Mouse (Mus musculus): ENCODE measurements around the gene Tst. TPM values are rescaled to one million over a fixed set of nuclear protein-coding genes. Genes with fewer than 3 reads are reported as not detected.

Gene Tst
- polyA plus RNA-seq, 1 experiment from 2014 or later: 11.9 TPM

- Histone ChIP-seq H3K27ac (no peak overlapping the region), H3K4me1 (no peaks in the 10 kb centered on the region), H3K27me3 (ENCODE audit: poor library complexity, severe bottlenecking) (no peaks in the 10 kb centered on the region), H3K4me3 (no peak overlapping the region), H3K36me3 (replicated peaks) (no peaks in the 10 kb centered on the region), H3K9me3 (no peaks in the 10 kb centered on the region)
- no peak for DNase-seq (ENCODE audit: extremely low spot score, low spot score)
- 86% methylated on average over 10 of the region's 10 CpGs for WGBS
Measured at GRCm38 (mm10) chr15:78378556-78378955, 27.2 kb downstream of the Tst start.

GRCm38 (mm10) chr15:78377859-78378258 lies 27.8 kb downstream of the Tst start:
- WGBS: 87% methylated on average over 10 of the region's 10 CpGs
- H3K9me3 ChIP-seq: no peaks in the 10 kb centered on the region
- H3K4me3 ChIP-seq: no peak overlapping the region
- no peaks in the 10 kb centered on the region for H3K27me3 ChIP-seq (ENCODE audit: poor library complexity, severe bottlenecking)
- H3K27ac ChIP-seq: no peak overlapping the region
- no peaks in the 10 kb centered on the region for H3K36me3 ChIP-seq (replicated peaks)
- H3K4me1 ChIP-seq: no peaks in the 10 kb centered on the region
- no peak for DNase-seq (ENCODE audit: extremely low spot score, low spot score)

GRCm38 (mm10) chr15:78374204-78374603 lies 31.5 kb downstream of the Tst start:
- 80% methylated on average over 3 of the region's 3 CpGs for WGBS
- DNase-seq (ENCODE audit: extremely low spot score, low spot score): no peak
- Histone ChIP-seq H3K9me3 (no peaks in the 10 kb centered on the region), H3K27ac (no peak overlapping the region), H3K4me3 (no peak overlapping the region), H3K4me1 (peaks cover 15% of the 10 kb centered on the region), H3K27me3 (ENCODE audit: poor library complexity, severe bottlenecking) (peaks cover 9% of the 10 kb centered on the region; the same call in 1 of the 2 replicates), H3K36me3 (replicated peaks) (no peaks in the 10 kb centered on the region)

GRCm38 (mm10) chr15:78372796-78373195 lies 32.9 kb downstream of the Tst start:
- Histone ChIP-seq H3K9me3 (no peaks in the 10 kb centered on the region), H3K4me3 (no peak overlapping the region), H3K36me3 (replicated peaks) (no peaks in the 10 kb centered on the region), H3K4me1 (peaks cover 17% of the 10 kb centered on the region), H3K27ac (no peak overlapping the region), H3K27me3 (ENCODE audit: poor library complexity, severe bottlenecking) (peaks cover 23% of the 10 kb centered on the region)
- WGBS: 88% methylated on average over 3 of the region's 3 CpGs
- no peak for DNase-seq (ENCODE audit: extremely low spot score, low spot score)

GRCm38 (mm10) chr15:78369641-78370040 lies 36.1 kb downstream of the Tst start:
- no peaks in the 10 kb centered on the region for H3K9me3 ChIP-seq
- H3K4me1 ChIP-seq: peaks cover 17% of the 10 kb centered on the region
- no peaks in the 10 kb centered on the region for H3K36me3 ChIP-seq (replicated peaks)
- no peak overlapping the region for H3K4me3 ChIP-seq
- no peak overlapping the region for H3K27ac ChIP-seq
- 54% methylated on average over 1 of the region's 1 CpGs for WGBS
- peaks cover 29% of the 10 kb centered on the region for H3K27me3 ChIP-seq (ENCODE audit: poor library complexity, severe bottlenecking)
- DNase-seq (ENCODE audit: extremely low spot score, low spot score): no peak

- 15% methylated on average over 8 of the region's 8 CpGs for WGBS
- Histone ChIP-seq H3K27ac (no peak overlapping the region), H3K27me3 (ENCODE audit: poor library complexity, severe bottlenecking) (peaks cover 29% of the 10 kb centered on the region), H3K4me1 (peaks cover 17% of the 10 kb centered on the region), H3K9me3 (no peaks in the 10 kb centered on the region), H3K36me3 (replicated peaks) (no peaks in the 10 kb centered on the region), H3K4me3 (no peak overlapping the region)
- DNase-seq (ENCODE audit: extremely low spot score, low spot score): peak; percentile 46
Measured at GRCm38 (mm10) chr15:78368926-78369346, 36.8 kb downstream of the Tst start.

GRCm38 (mm10) chr15:78367811-78368210 lies 37.9 kb downstream of the Tst start:
- no peak overlapping the region for H3K27ac ChIP-seq
- no peaks in the 10 kb centered on the region for H3K36me3 ChIP-seq (replicated peaks)
- H3K9me3 ChIP-seq: no peaks in the 10 kb centered on the region
- DNase-seq (ENCODE audit: extremely low spot score, low spot score): no peak
- H3K27me3 ChIP-seq (ENCODE audit: poor library complexity, severe bottlenecking): peaks cover 29% of the 10 kb centered on the region
- H3K4me3 ChIP-seq: no peak overlapping the region
- 66% methylated on average over 3 of the region's 3 CpGs for WGBS
- peaks cover 17% of the 10 kb centered on the region for H3K4me1 ChIP-seq

GRCm38 (mm10) chr15:78366875-78367274 lies 38.8 kb downstream of the Tst start:
- Histone ChIP-seq H3K4me3 (no peak overlapping the region), H3K9me3 (no peaks in the 10 kb centered on the region), H3K4me1 (peaks cover 13% of the 10 kb centered on the region), H3K27ac (no peak overlapping the region), H3K27me3 (ENCODE audit: poor library complexity, severe bottlenecking) (peaks cover 29% of the 10 kb centered on the region), H3K36me3 (replicated peaks) (no peaks in the 10 kb centered on the region)
- 85% methylated on average over 8 of the region's 8 CpGs for WGBS
- DNase-seq (ENCODE audit: extremely low spot score, low spot score): no peak

- no peak overlapping the region for H3K27ac ChIP-seq
- H3K4me3 ChIP-seq: no peak overlapping the region
- H3K27me3 ChIP-seq (ENCODE audit: poor library complexity, severe bottlenecking): peaks cover 29% of the 10 kb centered on the region
- no peaks in the 10 kb centered on the region for H3K9me3 ChIP-seq
- WGBS: 88% methylated on average over 2 of the region's 2 CpGs
- peaks cover 11% of the 10 kb centered on the region for H3K4me1 ChIP-seq
- no peaks in the 10 kb centered on the region for H3K36me3 ChIP-seq (replicated peaks)
- no peak for DNase-seq (ENCODE audit: extremely low spot score, low spot score)
Measured at GRCm38 (mm10) chr15:78365916-78366315, 39.8 kb downstream of the Tst start.

- no peaks in the 10 kb centered on the region for H3K4me1 ChIP-seq
- no peaks in the 10 kb centered on the region for H3K9me3 ChIP-seq
- no peak overlapping the region for H3K27ac ChIP-seq
- DNase-seq (ENCODE audit: extremely low spot score, low spot score): no peak
- WGBS: 87% methylated on average over 5 of the region's 5 CpGs
- H3K36me3 ChIP-seq (replicated peaks): no peaks in the 10 kb centered on the region
- no peaks in the 10 kb centered on the region for H3K27me3 ChIP-seq (ENCODE audit: poor library complexity, severe bottlenecking)
- no peak overlapping the region for H3K4me3 ChIP-seq
Measured at GRCm38 (mm10) chr15:78355548-78355947, 50.2 kb downstream of the Tst start.

GRCm38 (mm10) chr15:78354958-78355357 lies 50.7 kb downstream of the Tst start:
- Histone ChIP-seq H3K27me3 (ENCODE audit: poor library complexity, severe bottlenecking) (no peaks in the 10 kb centered on the region), H3K27ac (no peak overlapping the region), H3K4me1 (no peaks in the 10 kb centered on the region), H3K9me3 (no peaks in the 10 kb centered on the region), H3K36me3 (replicated peaks) (no peaks in the 10 kb centered on the region), H3K4me3 (no peak overlapping the region)
- peak; percentile 23 for DNase-seq (ENCODE audit: extremely low spot score, low spot score)
- WGBS: 4% methylated on average over 1 of the region's 1 CpGs

- H3K27ac ChIP-seq: no peak overlapping the region
Measured at GRCm38 (mm10) chr15:78351586-78352165, 54.0 kb downstream of the Tst start.

More at GRCm38 (mm10) chr15:78351586-78352165, 54.0 kb downstream of the Tst start:
- H3K4me3 ChIP-seq: no peak overlapping the region
- no peaks in the 10 kb centered on the region for H3K4me1 ChIP-seq
- WGBS: 65% methylated on average over 3 of the region's 3 CpGs
- no peaks in the 10 kb centered on the region for H3K36me3 ChIP-seq (replicated peaks)
- H3K9me3 ChIP-seq: no peaks in the 10 kb centered on the region
- H3K27me3 ChIP-seq (ENCODE audit: poor library complexity, severe bottlenecking): no peaks in the 10 kb centered on the region
- no peak for DNase-seq (ENCODE audit: extremely low spot score, low spot score)

Data from forebrain, embryonic 10.5 days (tissue).